Mouse (Mus musculus): ENCODE measurements around the gene Fam189a1. TPM values are rescaled to one million over a fixed set of nuclear protein-coding genes. Genes with fewer than 3 reads are reported as not detected.
A peak's percentile ranks its signal among the peaks of the same experiment; 100 is the strongest.

The Fam189a1 gene
- polyA plus RNA-seq, 1 experiment from 2014 or later = 8.7 TPM

DNA sequence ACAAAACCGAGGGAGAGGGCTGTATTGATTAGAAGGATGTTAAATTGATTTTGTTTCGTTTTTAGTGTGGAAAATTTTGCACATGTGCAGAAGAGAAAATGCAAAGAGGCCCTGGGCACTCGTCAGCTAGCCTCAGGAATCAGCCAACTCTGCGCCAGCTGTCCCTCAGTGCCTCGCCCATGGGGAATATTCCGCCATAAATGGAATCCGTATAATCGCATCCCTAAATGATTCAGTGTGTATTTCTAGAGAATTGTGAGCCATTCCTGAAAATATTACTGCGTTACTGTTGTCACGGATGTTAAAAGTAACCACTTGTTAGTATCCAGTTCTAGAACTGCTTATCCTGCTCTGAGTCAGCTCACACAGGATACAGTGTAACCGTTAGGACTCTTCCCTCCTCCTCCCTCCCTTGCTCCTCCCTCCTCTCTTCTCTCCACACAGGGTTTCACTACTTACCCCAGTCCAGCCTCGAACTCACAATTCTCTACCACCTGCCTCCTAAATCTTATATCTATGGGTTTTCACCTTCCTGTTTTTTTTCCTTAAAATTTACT is 299.8 kb downstream of the Fam189a1 start:
- Histone ChIP-seq H3K9ac (no peak overlapping the region), H3K36me3 (no peaks in the 10 kb centered on the region), H3K27ac (peak overlapping the region; percentile 73), H3K4me3 (no peak overlapping the region), H3K27me3 (no peaks in the 10 kb centered on the region), H3K4me2 (0 out of 2 replicates have a peak overlapping the region, but pooled peaks have one; percentile 29), H3K9me3 (no peaks in the 10 kb centered on the region), H3K4me1 (replicated peaks) (peaks cover 11% of the 10 kb centered on the region; the same call in 1 of the 2 replicates)
- ATAC-seq (ENCODE audit: low FRiP score) = no peak
- 71% methylated on average over 12 of the region's 12 CpGs for WGBS

GRCm38 (mm10) chr7:64855976-64856375 is 300.4 kb downstream of the Fam189a1 start:
- Histone ChIP-seq H3K4me2 (peak overlapping the region; percentile 29; the same call in 1 of the 2 replicates), H3K27ac (peak overlapping the region; percentile 73)

DNA sequence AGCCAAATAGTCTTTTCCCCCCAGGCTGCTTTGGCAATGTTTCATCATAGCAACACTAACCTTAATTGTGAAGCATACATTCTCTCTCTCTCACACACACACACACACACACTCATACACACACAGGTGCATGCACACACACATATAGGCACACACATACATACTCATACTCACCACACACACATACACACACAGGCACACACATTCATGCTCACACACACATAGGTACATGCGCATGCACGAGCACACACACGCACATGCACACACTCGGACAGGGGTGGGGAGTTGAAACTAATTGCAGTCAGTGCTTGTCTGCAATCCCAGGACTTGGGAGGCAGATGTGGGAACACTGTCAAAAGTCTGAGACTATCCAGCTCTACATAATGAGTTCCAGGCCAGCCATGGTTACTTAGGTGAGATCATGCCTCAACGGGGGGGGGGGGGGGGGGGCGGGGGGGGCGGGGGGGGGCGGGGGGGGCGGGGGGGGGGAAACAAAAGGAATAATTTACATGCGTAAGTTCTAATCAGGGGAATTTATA is 300.9 kb downstream of the Fam189a1 start:
- H3K9ac ChIP-seq = no peak overlapping the region
- H3K4me2 ChIP-seq = no peak overlapping the region
- 83% methylated on average over 5 of the region's 10 CpGs for WGBS
- H3K9me3 ChIP-seq = no peaks in the 10 kb centered on the region
- H3K4me1 ChIP-seq (replicated peaks) = peaks cover 11% of the 10 kb centered on the region; the same call in 1 of the 2 replicates
- H3K36me3 ChIP-seq = no peaks in the 10 kb centered on the region
- no peak for ATAC-seq (ENCODE audit: low FRiP score)
- no peak overlapping the region for H3K4me3 ChIP-seq
- H3K27ac ChIP-seq = no peak overlapping the region; the same call in 1 of the 2 replicates
- H3K27me3 ChIP-seq = no peaks in the 10 kb centered on the region

More at GRCm38 (mm10) chr7:64855976-64856375, 300.4 kb downstream of the Fam189a1 start:
- ATAC-seq (ENCODE audit: low FRiP score) = no peak
- Histone ChIP-seq H3K9me3 (no peaks in the 10 kb centered on the region), H3K4me1 (replicated peaks) (peaks cover 11% of the 10 kb centered on the region; the same call in 1 of the 2 replicates), H3K9ac (no peak overlapping the region), H3K27me3 (no peaks in the 10 kb centered on the region), H3K4me3 (no peak overlapping the region), H3K36me3 (no peaks in the 10 kb centered on the region)
- WGBS = 55% methylated on average over 15 of the region's 15 CpGs

DNA sequence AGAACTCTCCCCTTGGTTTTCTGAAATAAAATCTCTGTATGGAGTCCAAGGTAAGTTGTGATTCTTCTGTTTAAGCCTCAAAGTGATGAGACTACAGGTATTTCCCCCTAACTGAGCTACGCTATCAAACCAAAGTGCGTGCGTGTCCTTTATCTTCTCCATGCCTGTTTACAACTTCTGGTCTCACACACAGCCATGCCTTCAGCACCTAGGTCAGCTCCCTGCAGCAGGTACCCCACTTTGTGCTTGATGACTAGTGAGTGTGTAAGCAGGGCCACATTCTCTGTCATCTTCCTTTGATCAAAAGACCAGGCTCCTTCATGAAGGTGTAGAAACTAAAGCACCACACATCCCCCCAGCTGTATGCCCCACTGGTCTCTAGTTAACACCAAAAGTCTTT is 305.6 kb downstream of the Fam189a1 start:
- Histone ChIP-seq H3K4me3 (no peak overlapping the region), H3K27ac (no peak overlapping the region), H3K9ac (no peak overlapping the region), H3K9me3 (no peaks in the 10 kb centered on the region), H3K36me3 (no peaks in the 10 kb centered on the region), H3K27me3 (no peaks in the 10 kb centered on the region), H3K4me1 (replicated peaks) (no peaks in the 10 kb centered on the region), H3K4me2 (no peak overlapping the region)
- no peak for ATAC-seq (ENCODE audit: low FRiP score)
- 59% methylated on average over 3 of the region's 3 CpGs for WGBS

GRCm38 (mm10) chr7:64847366-64847899 is 308.9 kb downstream of the Fam189a1 start:
- 75% methylated on average over 5 of the region's 5 CpGs for WGBS
- H3K27ac ChIP-seq = no peak overlapping the region
- H3K4me1 ChIP-seq (replicated peaks) = no peaks in the 10 kb centered on the region
- no peak overlapping the region for H3K9ac ChIP-seq
- H3K4me3 ChIP-seq = no peak overlapping the region
- H3K27me3 ChIP-seq = 0 out of 2 replicates have a peak, but pooled peaks cover 5% of the 10 kb centered on the region
- no peaks in the 10 kb centered on the region for H3K36me3 ChIP-seq
- 0 out of 2 replicates have a peak, but pooled peaks cover 3% of the 10 kb centered on the region for H3K9me3 ChIP-seq
- H3K4me2 ChIP-seq = no peak overlapping the region
- ATAC-seq (ENCODE audit: low FRiP score) = no peak

GRCm38 (mm10) chr7:64846061-64846460 is 310.3 kb downstream of the Fam189a1 start:
- H3K27me3 ChIP-seq = 0 out of 2 replicates have a peak, but pooled peaks cover 5% of the 10 kb centered on the region
- H3K9me3 ChIP-seq = 0 out of 2 replicates have a peak, but pooled peaks cover 3% of the 10 kb centered on the region
- H3K36me3 ChIP-seq = no peaks in the 10 kb centered on the region
- no peak overlapping the region for H3K4me3 ChIP-seq
- H3K9ac ChIP-seq = no peak overlapping the region
- no peak overlapping the region for H3K4me2 ChIP-seq
- H3K4me1 ChIP-seq (replicated peaks) = peaks cover 7% of the 10 kb centered on the region
- ATAC-seq (ENCODE audit: low FRiP score) = no peak
- 93% methylated on average over 3 of the region's 3 CpGs for WGBS
- H3K27ac ChIP-seq = no peak overlapping the region

- Histone ChIP-seq H3K4me2 (peak overlapping the region; percentile 23; the same call in 1 of the 2 replicates), H3K4me3 (no peak overlapping the region), H3K27me3 (peaks cover 11% of the 10 kb centered on the region; the same call in 1 of the 2 replicates), H3K36me3 (no peaks in the 10 kb centered on the region), H3K9me3 (0 out of 2 replicates have a peak, but pooled peaks cover 3% of the 10 kb centered on the region), H3K27ac (peak overlapping the region; percentile 71), H3K4me1 (replicated peaks) (peaks cover 26% of the 10 kb centered on the region), H3K9ac (no peak overlapping the region)
- ATAC-seq (ENCODE audit: low FRiP score) = peak; percentile 87
- 19% methylated on average over 10 of the region's 10 CpGs for WGBS
These were observed 315.3 kb downstream of the Fam189a1 start for GRCm38 (mm10) chr7:64840946-64841659.

GRCm38 (mm10) chr7:64840576-64840895 is 315.8 kb downstream of the Fam189a1 start:
- H3K9me3 ChIP-seq = 0 out of 2 replicates have a peak, but pooled peaks cover 2% of the 10 kb centered on the region
- H3K4me3 ChIP-seq = no peak overlapping the region; the same call in 1 of the 2 replicates
- peak overlapping the region; percentile 52; the same call in 1 of the 2 replicates for H3K4me2 ChIP-seq
- H3K27me3 ChIP-seq = peaks cover 11% of the 10 kb centered on the region; the same call in 1 of the 2 replicates
- 0 out of 2 replicates have a peak overlapping the region, but pooled peaks have one; percentile 8 for H3K27ac ChIP-seq
- H3K4me1 ChIP-seq (replicated peaks) = peaks cover 26% of the 10 kb centered on the region
- WGBS = 57% methylated on average over 1 of the region's 1 CpGs
- H3K36me3 ChIP-seq = no peaks in the 10 kb centered on the region
- no peak for ATAC-seq (ENCODE audit: low FRiP score)
- H3K9ac ChIP-seq = no peak overlapping the region

- Histone ChIP-seq H3K27me3 (peaks cover 11% of the 10 kb centered on the region; the same call in 1 of the 2 replicates), H3K9me3 (no peaks in the 10 kb centered on the region), H3K36me3 (no peaks in the 10 kb centered on the region), H3K9ac (peak overlapping the region; percentile 43; the same call in 1 of the 2 replicates), H3K4me1 (replicated peaks) (peaks cover 26% of the 10 kb centered on the region), H3K27ac (0 out of 2 replicates have a peak overlapping the region, but pooled peaks have one; percentile 8), H3K4me3 (peak overlapping the region; percentile 26), H3K4me2 (peak overlapping the region; percentile 52)
- 1% methylated on average over 17 of the region's 21 CpGs for WGBS
- peak; percentile 63 for ATAC-seq (ENCODE audit: low FRiP score)
These were observed 316.4 kb downstream of the Fam189a1 start for GRCm38 (mm10) chr7:64839801-64840575.

DNA sequence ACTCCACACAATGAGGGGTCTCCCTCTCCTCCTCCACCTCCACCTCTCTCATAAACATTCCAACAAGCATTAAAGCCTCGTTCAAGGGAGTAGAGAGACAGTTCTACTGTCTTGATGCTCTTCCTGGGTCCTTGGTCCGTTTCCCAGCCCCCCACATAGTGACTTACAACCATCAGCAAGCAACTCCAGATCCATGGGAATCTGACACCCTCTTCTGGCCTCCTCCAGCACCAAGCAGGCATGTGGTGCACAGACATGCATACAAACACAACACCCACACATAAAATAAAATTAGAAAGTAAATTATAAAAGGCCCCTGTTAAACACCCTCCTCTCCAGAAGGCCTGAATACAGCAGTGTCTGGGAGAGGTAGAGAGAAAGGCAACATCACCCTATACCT is 317.1 kb downstream of the Fam189a1 start:
- no peak overlapping the region for H3K4me3 ChIP-seq
- no peaks in the 10 kb centered on the region for H3K9me3 ChIP-seq
- no peak overlapping the region for H3K27ac ChIP-seq
- no peak overlapping the region for H3K4me2 ChIP-seq
- 69% methylated on average over 2 of the region's 2 CpGs for WGBS
- H3K36me3 ChIP-seq = no peaks in the 10 kb centered on the region
- H3K27me3 ChIP-seq = peaks cover 11% of the 10 kb centered on the region; the same call in 1 of the 2 replicates
- H3K4me1 ChIP-seq (replicated peaks) = peaks cover 26% of the 10 kb centered on the region
- ATAC-seq (ENCODE audit: low FRiP score) = no peak
- H3K9ac ChIP-seq = no peak overlapping the region

DNA sequence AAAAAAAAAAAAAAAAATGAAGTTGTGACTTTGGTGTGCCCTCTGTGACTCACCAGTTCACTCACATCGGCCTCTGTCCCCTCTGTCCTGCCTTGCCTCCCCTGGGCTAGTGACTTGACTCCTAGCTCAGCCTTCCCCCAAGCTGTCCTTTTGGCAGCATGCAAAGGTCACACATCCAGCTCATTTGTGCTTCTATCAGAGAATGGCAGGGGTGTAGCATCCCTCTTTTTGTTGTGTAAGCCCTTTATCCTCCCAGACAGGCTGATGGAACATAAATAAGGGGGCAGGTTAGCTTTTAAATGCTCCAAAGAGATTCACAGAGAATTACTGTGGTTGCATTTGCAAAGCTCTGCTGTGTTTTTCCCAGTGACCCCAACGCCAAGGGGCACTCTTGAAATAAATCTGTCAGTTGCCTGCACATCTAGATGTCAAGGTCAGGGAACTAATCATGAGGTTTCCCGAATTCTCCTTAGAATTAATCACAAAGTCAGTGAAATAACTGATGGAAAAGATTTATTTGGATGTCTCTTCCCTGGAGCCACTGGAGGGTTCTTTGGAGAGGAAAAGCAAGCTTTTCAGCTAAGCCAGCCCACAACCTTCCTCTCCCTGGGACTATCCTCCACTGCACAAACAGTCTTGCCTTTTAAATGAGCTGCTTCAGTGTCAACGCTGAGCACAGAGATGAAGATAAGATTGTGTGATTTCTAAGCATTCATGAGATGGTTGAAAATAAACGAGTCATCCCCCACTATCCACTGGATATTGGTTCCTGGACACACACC is 326.0 kb downstream of the Fam189a1 start:
- Histone ChIP-seq H3K4me3 (no peak overlapping the region), H3K4me2 (no peak overlapping the region), H3K36me3 (no peaks in the 10 kb centered on the region), H3K27me3 (no peaks in the 10 kb centered on the region), H3K27ac (no peak overlapping the region), H3K9ac (no peak overlapping the region), H3K9me3 (peaks cover 6% of the 10 kb centered on the region; the same call in 1 of the 2 replicates), H3K4me1 (replicated peaks) (peaks cover 5% of the 10 kb centered on the region; the same call in 1 of the 2 replicates)
- ATAC-seq (ENCODE audit: low FRiP score) = no peak
- 27% methylated on average over 5 of the region's 5 CpGs for WGBS

All from hindbrain, embryonic 13.5 days (tissue).